Mouse (Mus musculus) spleen, postnatal 4 days (tissue): Measurements from ENCODE around the gene Car9.

Experiments used
- DNase-seq, 2 experiments: peaks; one replicate each; pipeline ENCODE4 v3.0.0; 2022; ENCODE audit warnings: low spot score in 2 of 2

Car9 gene

GRCm38 (mm10) chr4:43562769-43563600, 56.2 kb downstream of the Car9 start:
- DNase-seq: peak in 1 of 2 experiments; percentile 63
